Mouse (Mus musculus): ENCODE results near the gene Serpine1.

DNA sequence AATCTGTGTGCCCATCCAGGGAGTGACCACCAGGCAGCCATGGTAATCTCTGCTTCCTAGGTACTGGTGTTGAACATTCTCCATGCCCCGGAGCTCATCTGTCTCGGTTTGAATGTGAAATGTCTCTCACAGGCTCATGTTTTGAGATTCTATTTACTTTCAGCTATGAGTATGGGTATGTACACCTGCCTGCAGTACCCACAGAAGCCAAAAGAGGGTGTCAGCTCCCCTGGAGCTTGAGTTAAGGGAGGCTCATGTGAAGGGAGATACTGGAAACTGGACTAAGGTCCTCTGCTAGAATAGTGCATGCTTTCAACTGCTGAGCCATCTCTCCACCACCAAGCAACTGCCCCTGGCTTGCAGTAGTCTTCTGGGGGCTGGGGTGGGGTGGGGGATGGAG is 31.9 kb upstream of the Serpine1 start:
- TF ChIP-seq POLR2A (IDR thresholded peaks at IDR 0.05; ENCODE audit: control insufficient read depth in 1 of 2, insufficient read depth in 1 of 2, low read depth in 1 of 2, low read length in 2 of 2, poor library complexity in 1 of 2) (no peak), ZMIZ1 (IDR thresholded peaks at IDR 0.05; ENCODE audit: low read depth, low read length) (no peak)

Data from MEL (cell line).